Mouse (Mus musculus) midbrain, embryonic 10.5 days (tissue): ENCODE results near the gene Kdm4c. TPM values are rescaled to one million over a fixed set of nuclear protein-coding genes. Genes with fewer than 3 reads are reported as not detected.
"Not testable (repeated sequence)": the region's sequence is repeated elsewhere in the genome, so short reads cannot be mapped to it uniquely, and the experiment has no call there.

Experiments
- DNase-seq: peaks from one replicate; pipeline ENCODE4 v3.0.0-alpha.2; 2017; ENCODE audit warnings: low spot score
- H3K27ac ChIP-seq: fragments of 300-500 bp; sonication (generic); replicated peaks from 2 replicates; pipeline ENCODE4 v1.5.1; 2016; ENCODE audit warnings: mild to moderate bottlenecking
- H3K27me3 ChIP-seq: fragments of 300-500 bp; sonication (generic); 2 replicates; pipeline ENCODE4 v1.6.1; 2016; ENCODE audit warnings: low read depth, mild to moderate bottlenecking; ENCODE audit not compliant: poor library complexity, severe bottlenecking
- H3K36me3 ChIP-seq: fragments of 300-500 bp; sonication (generic); 2 replicates; pipeline ENCODE4 v1.6.1; 2016; ENCODE audit warnings: mild to moderate bottlenecking, moderate library complexity
- H3K4me1 ChIP-seq: fragments of 300-500 bp; sonication (generic); 2 replicates; pipeline ENCODE4 v1.6.1; 2016
- H3K4me3 ChIP-seq: fragments of 300-500 bp; sonication (generic); 2 replicates; pipeline ENCODE4 v1.5.1; 2016; ENCODE audit warnings: mild to moderate bottlenecking, moderate library complexity
- H3K9me3 ChIP-seq: fragments of 300-500 bp; sonication (generic); replicated peaks from 2 replicates; pipeline ENCODE4 v1.6.1; 2016; ENCODE audit warnings: mild to moderate bottlenecking
- WGBS: fragments of 180-500 bp; shearing (Covaris S2); methylation state at CpG from one replicate; pipeline ENCODE4 v1.1.7; 2016; 5-methylcytosine and 5-hydroxymethylcytosine counted together
- polyA plus RNA-seq: library from polyadenylated mRNA; unstranded; fragments of >200 nt; fragmentation: Nextera tagmentation; extraction: Ambion mirVana; gene quantifications from 2 replicates; pipeline ENCODE4 v1.2.1, GENCODE M21; 2016

The Kdm4c gene
- polyA plus RNA-seq, 1 experiment from 2014 or later: 9.5 TPM

- no peak overlapping the region for H3K27ac ChIP-seq
- 96% methylated on average over 3 of the region's 3 CpGs for WGBS
- H3K36me3 ChIP-seq: peaks cover 37% of the 10 kb centered on the region
- no peak for DNase-seq
- no peaks in the 10 kb centered on the region for H3K9me3 ChIP-seq
- H3K27me3 ChIP-seq: no peaks in the 10 kb centered on the region
- no peak overlapping the region for H3K4me3 ChIP-seq
- no peaks in the 10 kb centered on the region for H3K4me1 ChIP-seq
These were observed 118.0 kb downstream of the Kdm4c start for GRCm38 (mm10) chr4:74360274-74360673.

GRCm38 (mm10) chr4:74386583-74386982, 144.3 kb downstream of the Kdm4c start:
- Histone ChIP-seq H3K27ac (no peak overlapping the region), H3K27me3 (no peaks in the 10 kb centered on the region), H3K4me1 (no peaks in the 10 kb centered on the region), H3K4me3 (no peak overlapping the region), H3K36me3 (0 out of 2 replicates have a peak, but pooled peaks cover 8% of the 10 kb centered on the region), H3K9me3 (no peaks in the 10 kb centered on the region)
- WGBS: 85% methylated on average over 4 of the region's 4 CpGs
- DNase-seq: no peak

GRCm38 (mm10) chr4:74393162-74393561, 150.9 kb downstream of the Kdm4c start:
- no peak for DNase-seq
- no peaks in the 10 kb centered on the region for H3K27me3 ChIP-seq
- H3K27ac ChIP-seq: no peak overlapping the region
- WGBS: 93% methylated on average over 2 of the region's 2 CpGs
- no peak overlapping the region for H3K4me3 ChIP-seq
- H3K9me3 ChIP-seq: no peaks in the 10 kb centered on the region
- H3K36me3 ChIP-seq: peaks cover 22% of the 10 kb centered on the region
- no peaks in the 10 kb centered on the region for H3K4me1 ChIP-seq

GRCm38 (mm10) chr4:74396562-74396961, 154.3 kb downstream of the Kdm4c start:
- Histone ChIP-seq H3K4me3 (no peak overlapping the region), H3K9me3 (no peaks in the 10 kb centered on the region), H3K36me3 (peaks cover 25% of the 10 kb centered on the region), H3K27me3 (no peaks in the 10 kb centered on the region), H3K4me1 (peaks cover 3% of the 10 kb centered on the region; the same call in 1 of the 2 replicates), H3K27ac (no peak overlapping the region)
- 97% methylated on average over 5 of the region's 5 CpGs for WGBS
- DNase-seq: no peak

GRCm38 (mm10) chr4:74401617-74402313, 159.5 kb downstream of the Kdm4c start:
- DNase-seq, H3K4me3 ChIP-seq, H3K9me3 ChIP-seq, H3K4me1 ChIP-seq, H3K27me3 ChIP-seq, H3K27ac ChIP-seq: not testable (repeated sequence)
- WGBS: 69% methylated on average over 7 of the region's 7 CpGs
- peaks cover 31% of the 10 kb centered on the region for H3K36me3 ChIP-seq

GRCm38 (mm10) chr4:74408731-74409130, 166.4 kb downstream of the Kdm4c start:
- no peaks in the 10 kb centered on the region for H3K27me3 ChIP-seq
- H3K4me3 ChIP-seq: no peak overlapping the region
- no peak overlapping the region for H3K27ac ChIP-seq
- no peaks in the 10 kb centered on the region for H3K9me3 ChIP-seq
- WGBS: 89% methylated on average over 1 of the region's 1 CpGs
- no peak for DNase-seq
- no peaks in the 10 kb centered on the region for H3K4me1 ChIP-seq
- peaks cover 17% of the 10 kb centered on the region for H3K36me3 ChIP-seq

GRCm38 (mm10) chr4:74419794-74420193, 177.5 kb downstream of the Kdm4c start:
- H3K9me3 ChIP-seq: no peaks in the 10 kb centered on the region
- WGBS: 73% methylated on average over 1 of the region's 1 CpGs

More at GRCm38 (mm10) chr4:74419794-74420193, 177.5 kb downstream of the Kdm4c start:
- no peak for DNase-seq
- Histone ChIP-seq H3K36me3 (no peaks in the 10 kb centered on the region), H3K27ac (no peak overlapping the region), H3K4me1 (no peaks in the 10 kb centered on the region), H3K27me3 (no peaks in the 10 kb centered on the region), H3K4me3 (no peak overlapping the region)

Other genes starting within 250 kb of the Kdm4c start
- gene Frmd3, start 229.1 kb upstream of the Kdm4c start, polyA plus RNA-seq: 1.5 and 3.1 TPM in 2 replicates